Mouse (Mus musculus): ENCODE results near the gene Vmn2r8.
A peak's percentile ranks its signal among the peaks of the same experiment; 100 is the strongest.
"Not testable (repeated sequence)": the region's sequence is repeated elsewhere in the genome, so short reads cannot be mapped to it uniquely, and the experiment has no call there.

Vmn2r8 gene

DNA sequence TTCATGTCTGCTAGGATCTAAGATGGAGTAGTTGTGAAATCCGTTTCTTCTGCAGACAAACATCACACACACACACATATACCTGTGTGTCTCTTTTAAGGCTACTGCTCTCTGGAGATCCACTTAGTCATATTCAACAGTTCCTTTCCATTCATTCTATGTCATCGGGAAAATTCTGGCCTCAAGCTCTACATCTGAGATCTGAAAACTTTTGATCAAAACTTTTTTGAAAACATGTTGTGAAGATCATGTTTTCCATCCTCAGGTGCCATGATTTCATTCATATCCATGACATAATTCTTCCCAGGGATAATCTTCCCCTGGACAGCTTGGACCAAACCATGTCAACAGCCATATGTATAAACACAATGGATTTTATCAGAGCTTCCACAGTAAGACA, at the start of gene Vmn2r8:
Vmn2r8 (minus strand) TSS at position 101 of the 400 bp plus-strand sequence.
- not testable (repeated sequence) for DNase-seq (ENCODE audit: extremely low spot score)

DNA sequence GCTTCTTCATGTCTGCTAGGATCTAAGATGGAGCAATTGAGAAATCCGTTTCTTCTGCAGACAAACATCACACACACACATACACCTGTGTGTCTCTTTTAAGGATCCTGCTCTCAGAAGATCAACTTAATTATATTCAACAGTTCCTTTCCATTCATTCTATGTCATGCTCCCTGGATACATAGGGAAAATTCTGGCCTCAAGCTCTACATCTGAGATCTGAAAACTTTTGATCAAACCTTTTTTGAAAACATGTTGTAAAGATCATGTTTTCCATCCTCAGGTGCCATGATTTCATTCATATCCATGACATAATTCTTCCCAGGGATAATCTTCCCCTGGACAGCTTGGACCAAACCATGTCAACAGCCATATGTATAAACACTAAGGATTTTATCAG, 43.9 kb upstream of the Vmn2r8 start, which contains the start of gene Vmn2r9:
Vmn2r9 (minus strand) TSS at position 101 of the 400 bp plus-strand sequence.
- not testable (repeated sequence) for DNase-seq (ENCODE audit: extremely low spot score)

DNA sequence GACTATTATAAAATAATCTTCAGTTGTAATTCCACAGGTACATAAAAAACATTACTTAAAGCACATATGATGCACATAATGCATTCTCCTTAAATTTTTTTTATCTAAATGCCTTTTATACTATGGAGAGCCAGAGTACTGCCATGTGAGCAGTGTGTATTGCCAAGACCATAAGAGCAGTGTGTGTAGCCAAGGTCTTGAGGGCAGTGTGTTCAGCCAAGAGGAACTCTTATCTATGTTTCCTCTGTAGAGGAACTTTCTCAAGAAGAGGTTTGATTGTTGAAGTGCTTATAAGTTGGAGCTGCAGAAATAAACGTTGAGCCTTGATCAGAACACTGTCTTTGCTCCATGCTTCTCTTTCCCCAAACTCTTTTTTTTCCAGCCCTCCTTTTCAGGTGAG, 40.8 kb upstream of the Vmn2r8 start:
- DNase-seq (ENCODE audit: extremely low spot score), result no peak

DNA sequence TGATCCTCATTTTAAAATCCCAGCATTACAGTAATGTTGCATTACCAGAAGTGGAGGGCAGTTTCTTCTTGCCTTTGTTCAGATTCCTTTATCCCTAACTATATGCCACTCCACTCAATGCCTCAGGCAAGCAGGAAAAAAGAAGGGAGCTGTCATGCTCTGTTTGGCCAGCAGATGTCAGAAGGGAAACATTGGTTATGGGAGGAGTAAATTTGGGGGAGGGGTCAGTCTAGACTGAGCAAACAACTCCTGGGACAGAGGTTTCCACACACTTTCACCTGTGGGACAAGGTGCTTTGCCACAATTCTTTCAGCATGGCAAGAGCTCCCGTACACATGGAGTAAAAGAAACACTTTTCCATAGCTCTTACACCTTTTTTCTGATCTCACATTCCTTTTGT, 27.5 kb upstream of the Vmn2r8 start:
- DNase-seq (ENCODE audit: extremely low spot score), result peak; percentile 38

DNA sequence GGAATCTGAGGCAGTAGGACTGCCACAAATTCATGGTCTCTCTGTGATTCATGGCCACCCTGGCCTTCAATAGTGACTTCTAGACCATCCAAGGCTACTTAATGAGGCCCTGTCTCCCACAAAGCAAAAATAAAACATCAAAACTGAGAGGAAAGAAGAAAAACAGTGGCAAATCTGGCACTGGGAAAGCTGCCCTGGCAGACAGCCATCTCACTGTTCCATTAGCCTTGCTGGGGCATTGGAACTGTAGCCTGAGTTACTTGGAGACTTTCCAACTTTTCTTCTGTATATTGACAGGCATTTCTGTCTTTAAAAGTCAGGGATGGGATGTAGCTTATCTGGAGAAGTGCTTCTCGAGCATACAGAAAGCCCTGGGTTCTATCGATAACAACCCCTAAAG, 14.6 kb upstream of the Vmn2r8 start:
- no peak for DNase-seq (ENCODE audit: extremely low spot score)

DNA sequence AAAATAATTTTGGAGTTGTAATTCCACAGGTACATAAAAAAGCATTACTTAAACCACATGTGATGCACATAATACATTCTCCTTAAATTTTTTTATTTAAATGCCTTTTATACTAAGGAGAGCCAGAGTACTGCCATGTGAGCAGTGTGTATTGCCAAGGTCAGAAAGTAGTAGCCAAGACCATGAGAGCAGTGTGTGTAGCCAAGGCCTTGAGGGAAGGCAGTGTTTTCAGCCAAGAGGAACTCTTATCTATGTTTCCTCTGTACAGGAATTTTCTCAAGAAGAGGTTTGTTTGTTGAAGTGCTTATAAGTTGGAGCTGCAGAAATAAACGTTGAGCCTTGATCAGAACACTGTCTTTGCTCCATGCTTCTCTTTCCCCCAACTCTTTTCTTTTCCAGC, 5.0 kb downstream of the Vmn2r8 start:
- no peak for DNase-seq (ENCODE audit: extremely low spot score)

DNA sequence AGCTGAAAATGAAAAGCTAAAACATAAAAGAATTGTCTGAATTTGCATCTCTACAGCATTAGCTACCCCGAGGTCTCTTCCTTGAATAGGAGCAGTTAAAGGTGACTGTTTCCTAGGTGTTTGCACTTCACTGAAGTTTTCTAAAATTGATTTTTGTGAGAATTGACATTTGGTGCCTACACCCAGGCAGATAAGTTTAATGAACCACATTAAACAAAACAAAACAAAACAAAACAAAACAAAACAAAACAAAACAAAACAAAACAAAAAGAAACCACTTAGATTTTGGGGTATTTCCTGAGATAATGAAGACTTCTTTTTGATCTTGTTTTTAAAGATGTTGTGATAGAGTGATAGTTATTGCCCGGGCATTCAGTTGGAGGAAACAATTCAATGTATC, 13.4 kb downstream of the Vmn2r8 start, which contains the start of gene Tmed11:
Tmed11 (minus strand) TSS at position 101 of the 400 bp plus-strand sequence.
- not testable (repeated sequence) for DNase-seq (ENCODE audit: extremely low spot score)

DNA sequence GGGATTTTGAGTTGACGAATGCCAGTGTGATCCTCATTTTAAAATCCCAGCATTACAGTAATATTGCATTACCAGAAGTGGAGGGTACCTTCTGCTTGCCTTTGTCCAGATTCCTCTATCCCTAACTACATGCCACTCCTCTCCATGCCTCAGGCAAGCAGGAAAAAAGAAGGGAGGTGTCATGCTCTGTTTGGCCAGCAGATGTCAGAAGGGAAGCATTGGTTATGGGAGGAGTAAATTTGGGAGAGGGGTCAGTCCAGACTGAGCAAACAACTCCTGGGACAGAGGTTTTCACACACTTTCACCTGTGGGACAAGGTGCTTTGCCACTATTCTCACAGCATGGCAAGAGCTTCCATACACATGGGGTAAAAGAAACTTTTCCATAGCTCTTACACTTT, 18.3 kb downstream of the Vmn2r8 start:
- DNase-seq (ENCODE audit: extremely low spot score), result peak; percentile 49

DNA sequence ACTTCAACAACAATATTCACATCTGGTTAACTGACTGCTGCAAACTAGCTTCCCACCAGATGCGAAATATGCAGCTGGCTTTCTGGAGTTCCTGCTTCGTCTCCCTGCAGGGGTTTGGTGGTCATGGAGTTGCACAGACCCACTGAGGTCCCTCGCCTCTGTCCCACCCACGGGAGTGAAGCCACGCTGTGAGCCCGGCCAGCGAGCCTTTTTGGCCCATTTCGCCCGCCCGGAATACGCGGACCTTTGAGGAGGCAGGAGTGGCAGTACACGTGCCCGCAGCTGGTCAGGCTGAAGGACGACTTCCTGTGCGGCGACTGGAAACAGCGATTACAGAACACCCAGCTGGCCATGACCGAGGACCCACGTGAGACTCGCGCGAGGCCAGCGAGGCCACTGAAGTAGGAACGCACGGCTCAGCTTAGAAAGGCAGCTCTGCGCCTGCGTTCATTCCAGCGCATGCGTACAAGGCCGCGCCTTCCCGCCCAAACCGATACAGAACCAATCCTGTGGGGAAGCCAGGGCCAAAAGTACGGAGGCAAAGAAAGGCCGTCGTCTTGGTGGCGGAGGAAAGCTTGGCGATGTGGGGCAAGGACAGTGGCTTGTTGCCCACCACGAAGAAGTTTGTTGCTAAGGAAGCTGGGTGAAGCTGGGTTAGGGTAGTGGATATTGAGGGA, 33.9 kb downstream of the Vmn2r8 start, which contains the start of gene Rnf212:
Rnf212 (minus strand) TSS at position 353 of the 677 bp plus-strand sequence.
- DNase-seq (ENCODE audit: extremely low spot score), result no peak

DNA sequence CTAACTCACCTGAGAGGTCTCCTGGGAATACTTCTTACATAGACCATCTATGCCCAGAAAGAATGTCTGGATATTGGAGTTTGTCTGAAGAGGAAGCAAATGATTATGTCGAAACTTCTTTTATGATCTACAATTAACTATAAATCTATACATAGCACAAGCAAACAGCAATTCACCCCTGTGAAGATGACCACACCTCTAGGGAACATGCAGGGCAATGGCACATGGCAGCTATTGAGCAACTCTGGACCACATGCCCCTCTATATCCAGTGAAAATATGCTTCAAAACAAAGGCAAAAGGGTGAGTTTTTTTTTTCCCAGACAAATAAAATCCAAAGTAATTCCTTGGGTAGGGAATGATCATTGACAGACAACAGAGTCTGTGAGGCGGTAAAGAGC, 48.6 kb downstream of the Vmn2r8 start:
- DNase-seq (ENCODE audit: extremely low spot score), result no peak

DNA sequence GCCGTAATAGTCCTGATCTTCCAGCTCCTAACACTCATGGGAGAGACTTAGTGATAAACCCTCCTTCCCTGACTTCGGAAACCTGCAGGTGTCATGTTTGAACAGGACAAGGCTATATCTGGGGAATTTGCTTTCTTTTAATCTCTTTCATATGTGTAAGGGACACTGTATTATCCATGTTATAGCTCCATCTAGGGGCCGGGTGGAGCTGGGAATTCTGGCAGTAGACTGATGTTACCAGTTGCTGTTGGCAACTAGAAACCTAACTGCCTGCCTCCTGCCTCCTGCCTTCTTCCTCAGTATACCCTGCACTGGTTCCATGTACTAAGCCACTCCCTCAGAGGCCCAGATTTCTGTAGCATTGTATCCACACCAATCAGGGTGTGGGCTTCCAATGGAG, 50.3 kb downstream of the Vmn2r8 start:
- DNase-seq (ENCODE audit: extremely low spot score), result no peak

DNA sequence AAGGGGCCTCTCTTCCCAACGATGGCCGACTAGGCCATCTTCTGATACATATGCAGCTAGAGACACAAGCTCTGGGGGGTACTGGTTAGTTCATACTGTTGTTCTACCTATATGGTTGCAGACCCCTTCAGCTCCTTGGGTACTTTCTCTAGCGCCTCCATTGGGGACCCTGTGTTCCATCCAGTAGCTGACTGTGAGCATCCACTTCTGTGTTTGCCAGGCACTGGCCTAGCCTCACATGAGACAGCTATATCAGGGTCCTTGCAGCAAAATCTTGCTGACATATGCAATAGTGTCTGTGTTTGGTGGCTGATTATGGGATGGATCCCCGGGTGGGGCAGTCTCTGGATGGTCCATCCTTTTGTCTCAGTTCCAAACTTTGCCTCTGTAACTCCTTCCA, 57.4 kb downstream of the Vmn2r8 start:
- DNase-seq (ENCODE audit: extremely low spot score), result not testable (repeated sequence)

DNA sequence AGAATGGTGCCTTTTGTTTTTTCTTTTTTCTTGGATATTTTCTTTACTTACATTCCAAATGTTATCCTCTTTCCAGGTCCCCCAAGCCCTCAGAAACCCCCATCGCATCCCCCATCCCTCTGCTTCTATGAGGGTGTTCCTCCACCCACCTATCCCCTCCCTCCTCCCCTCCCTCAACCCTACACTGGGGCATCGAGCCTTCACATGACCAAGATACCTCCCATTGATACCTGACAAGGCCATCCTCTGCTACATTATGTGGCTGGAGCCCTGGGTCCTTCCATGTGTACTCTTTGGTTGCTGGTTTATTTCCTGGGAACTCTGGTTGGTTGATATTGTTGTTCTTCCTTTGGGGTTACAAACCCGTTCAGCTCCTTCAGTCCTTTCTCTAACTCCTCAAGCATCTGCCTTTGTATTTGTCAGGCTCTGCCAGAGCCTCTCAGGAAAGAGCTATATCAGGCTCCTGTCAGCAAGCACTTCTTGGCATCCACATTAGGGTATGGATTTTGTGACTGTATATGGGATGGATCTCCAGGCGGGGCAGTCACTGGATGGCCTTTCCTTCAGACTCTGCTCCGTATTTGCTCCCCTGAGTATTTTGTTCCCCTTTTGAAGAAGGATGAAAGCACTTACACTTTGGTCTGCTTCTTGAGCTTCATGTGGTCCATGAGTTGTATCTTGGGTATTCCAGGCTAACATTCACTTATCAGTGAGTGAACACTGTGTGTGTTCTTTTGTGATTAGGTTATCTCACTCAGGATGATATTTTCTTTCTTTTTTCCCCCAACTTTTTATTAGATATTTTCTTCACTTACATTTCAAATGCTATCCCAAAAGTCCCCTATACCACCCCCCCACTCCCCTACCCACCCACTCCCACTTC, 58.1 kb downstream of the Vmn2r8 start:
- DNase-seq (ENCODE audit: extremely low spot score), result no peak

DNA sequence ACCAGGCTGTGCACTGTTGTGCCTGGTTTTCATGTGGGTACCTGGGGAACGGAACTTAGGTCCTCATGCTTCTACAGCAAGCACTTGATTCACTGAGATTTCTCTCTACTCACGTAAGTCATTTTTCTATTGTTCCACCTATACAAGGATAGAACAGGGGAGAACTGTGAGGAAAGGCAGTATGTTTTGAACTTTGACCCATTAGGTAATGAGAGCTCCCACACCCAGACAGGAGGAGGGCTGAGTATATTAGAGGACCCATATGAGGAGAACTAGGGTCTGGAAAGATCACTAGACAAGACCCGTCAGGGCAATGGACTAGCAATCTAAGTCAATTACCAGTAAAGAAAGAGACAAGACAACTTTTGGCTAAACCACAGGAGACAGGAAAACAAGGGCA, 64.0 kb downstream of the Vmn2r8 start:
- no peak for DNase-seq (ENCODE audit: extremely low spot score)

DNA sequence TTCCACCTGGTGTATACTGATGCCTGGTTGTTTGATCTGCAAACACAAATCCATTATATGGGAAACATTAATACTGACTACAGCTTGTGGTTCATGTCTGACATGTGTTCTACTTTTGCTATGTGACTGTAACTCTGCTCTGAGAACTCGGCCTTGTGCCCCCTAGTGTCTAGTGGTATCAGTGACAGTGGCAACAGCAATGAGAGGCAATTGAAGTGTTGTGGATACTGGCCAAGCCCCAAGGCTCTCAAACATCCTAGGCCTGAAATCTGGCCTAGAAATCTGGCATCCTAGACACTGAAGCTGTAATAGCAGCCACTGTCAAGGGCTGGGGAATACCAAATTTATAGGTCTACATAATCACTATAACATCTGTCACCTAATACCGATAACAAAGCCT, 64.8 kb downstream of the Vmn2r8 start:
- DNase-seq (ENCODE audit: extremely low spot score), result no peak

DNA sequence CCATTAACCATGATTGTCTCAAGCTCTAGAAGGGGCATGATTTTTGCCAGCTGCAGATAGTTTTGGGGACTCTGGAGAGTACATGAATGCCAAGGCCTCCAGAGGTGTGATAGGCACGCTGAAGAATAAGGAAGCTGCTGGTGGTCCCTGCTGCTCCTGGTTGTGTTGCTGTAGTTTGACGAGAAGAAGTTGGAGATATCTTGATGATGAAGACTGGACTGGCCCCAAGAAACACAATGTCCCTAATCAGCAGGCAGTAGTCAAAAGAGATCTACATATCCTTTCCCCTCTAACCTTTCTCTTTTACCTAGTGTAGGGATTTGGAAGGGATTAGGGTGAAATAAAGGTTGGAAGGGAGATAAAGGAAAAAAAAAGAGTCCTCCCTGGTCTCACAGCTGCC, 66.1 kb downstream of the Vmn2r8 start:
- no peak for DNase-seq (ENCODE audit: extremely low spot score)

DNA sequence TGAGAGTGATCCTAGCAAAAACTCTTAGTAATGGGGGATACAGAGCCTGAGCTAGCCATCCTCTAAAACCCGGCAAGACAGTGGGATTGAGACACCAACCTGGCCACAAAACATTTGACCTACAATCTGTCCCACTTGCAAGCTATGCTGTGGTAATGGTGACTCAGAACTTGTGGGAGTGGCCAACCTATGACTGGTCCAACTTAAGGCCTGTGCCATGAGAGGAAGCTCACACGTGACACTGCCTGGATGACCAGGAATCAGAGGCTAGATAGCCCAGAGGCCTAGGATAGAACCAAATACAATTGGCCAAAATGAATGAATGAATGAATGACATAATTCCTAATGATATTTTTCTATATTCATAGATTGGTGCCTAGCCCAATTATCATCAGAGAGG, 66.8 kb downstream of the Vmn2r8 start:
- no peak for DNase-seq (ENCODE audit: extremely low spot score)

Data from embryo, embryonic 9.5 days (tissue).